Mouse (Mus musculus) mesoderm, embryonic 11.5 days (tissue): Measurements from ENCODE around the gene Hist1h2ag.

Experiments used
- DNase-seq: peaks from one replicate; pipeline ENCODE4 v3.0.0-alpha.2; 2012; ENCODE audit warnings: low read depth, low spot score

Hist1h2ag gene

DNA sequence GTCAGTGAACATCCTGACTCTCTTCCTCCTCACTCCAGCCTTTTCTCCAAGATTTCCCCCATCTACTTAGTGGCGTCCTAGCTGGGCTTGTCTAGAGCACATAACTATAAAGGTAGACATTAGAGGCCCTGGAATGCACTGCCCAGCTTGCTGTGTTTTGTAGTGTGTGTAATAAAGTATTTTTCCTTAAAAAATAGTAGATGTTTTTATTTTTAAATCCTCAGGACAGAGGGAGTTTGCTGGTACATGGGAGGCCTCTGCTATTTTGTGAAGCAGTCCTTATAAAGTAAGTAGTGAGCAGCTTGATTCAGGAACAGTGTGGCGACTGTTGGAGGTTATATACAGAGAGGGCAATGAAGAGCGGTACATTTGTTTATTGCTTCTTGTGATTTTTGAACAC lies 34.0 kb downstream of the Hist1h2ag start:
- no peak for DNase-seq

DNA sequence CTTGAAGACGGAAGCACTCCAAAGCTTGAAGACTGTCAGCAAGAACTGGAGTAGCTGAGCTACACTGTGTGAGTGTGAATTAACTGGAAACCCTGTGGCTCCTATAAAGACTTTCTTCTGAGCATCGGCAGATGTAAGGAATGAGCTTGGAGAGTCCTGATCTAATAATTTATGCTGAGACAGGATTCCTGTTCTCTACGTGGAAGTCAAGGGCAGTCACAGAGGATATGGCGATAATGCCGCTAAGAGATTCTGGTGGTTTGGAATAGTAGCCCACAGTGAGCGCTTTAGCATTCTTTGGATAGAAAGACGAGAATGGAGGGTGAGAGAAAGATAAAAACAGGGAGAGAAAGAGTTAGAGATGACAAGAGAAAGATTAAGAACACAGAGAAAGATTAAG lies 34.9 kb downstream of the Hist1h2ag start:
- no peak for DNase-seq

DNA sequence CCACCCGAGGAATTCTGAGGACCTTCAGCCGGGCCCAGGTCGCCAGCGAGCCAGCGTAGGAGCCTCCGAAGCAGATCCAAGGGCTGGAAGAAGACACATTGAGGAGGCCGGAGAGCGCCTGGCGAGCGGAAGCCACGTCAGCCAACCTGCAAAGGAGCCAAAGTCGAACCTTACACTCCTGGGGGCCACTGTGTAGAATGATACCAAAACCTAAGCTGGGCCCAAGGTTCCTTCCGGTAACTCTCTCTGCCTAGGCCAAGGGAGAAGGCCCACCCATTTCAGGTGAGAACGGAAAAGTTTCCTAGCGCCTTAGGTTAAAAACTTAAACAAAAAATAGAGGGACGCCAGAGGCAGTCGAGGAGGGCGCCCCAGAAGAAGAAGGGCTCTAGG lies 35.6 kb downstream of the Hist1h2ag start:
- no peak for DNase-seq

DNA sequence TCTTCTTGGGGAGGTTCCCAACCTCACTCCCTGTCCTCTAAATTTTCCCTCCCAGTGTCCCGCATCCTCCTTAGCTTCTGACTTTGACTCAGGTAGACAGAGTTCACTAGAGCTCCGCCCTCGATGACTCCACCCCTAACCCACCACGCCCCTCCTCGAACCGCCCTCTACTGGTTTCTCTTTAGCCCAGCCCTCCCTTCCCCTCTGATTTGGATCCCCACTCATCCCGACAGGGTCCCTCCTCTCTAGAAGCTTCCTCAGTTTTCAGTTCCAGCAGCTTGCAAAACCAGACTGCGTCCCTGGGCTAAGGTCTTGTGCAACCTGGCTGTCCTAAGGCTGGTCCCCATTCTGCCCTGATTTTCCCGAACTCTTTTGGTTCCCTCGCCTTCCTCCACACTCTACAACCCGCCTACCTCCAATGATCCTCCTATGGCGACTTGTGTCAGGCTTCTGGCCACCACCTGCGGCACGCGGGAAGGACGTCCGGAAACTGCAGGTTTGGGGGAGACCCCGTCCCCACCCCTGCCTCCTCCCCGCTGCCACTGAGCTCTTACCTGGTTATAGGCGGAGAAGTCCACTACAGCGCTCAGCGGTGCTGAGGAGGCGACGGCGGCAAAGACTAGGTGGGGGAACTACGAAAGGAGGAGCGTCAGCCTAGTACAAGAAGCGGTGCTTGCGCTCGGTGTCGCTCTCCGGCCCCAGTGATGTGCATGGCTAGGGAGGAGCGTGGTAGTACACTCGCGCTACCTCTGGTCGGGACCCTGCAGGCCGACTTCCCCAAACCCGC lies 36.2 kb downstream of the Hist1h2ag start:
- peak; percentile 61 for DNase-seq

DNA sequence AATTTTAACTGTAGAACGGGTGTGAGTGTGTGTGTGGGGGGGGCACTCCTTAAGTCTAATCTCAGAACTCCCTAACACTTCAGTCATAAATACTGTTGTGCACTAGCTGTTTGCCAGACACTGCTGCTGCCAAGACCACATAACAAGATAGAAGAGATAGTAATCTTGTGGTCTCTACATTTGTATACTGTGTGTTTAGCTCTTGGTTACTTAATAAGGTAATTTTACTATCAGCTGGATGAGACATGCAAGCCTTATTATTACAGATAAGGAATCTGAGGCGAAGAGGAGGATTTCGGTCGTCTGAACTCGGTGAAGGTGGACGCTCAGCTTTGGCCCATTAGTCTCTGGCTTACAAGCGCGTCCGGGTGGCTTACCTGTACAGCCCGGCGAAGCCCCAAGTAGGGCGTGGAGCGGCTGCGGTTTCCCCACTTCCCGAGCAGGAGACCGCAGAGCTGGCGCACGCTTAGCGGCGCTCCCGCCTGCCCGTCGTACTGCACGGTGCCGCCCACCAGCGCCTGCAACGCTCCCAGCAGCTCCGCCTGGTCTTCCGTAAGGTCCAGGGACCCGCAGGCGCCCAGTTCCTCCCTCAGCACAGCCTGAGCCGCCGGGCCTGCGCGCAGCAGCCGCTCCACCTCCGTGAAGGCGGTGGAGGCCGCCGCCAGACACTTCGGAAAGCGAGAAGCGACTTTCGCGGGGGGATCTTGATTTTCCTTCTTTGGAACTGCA lies 37.0 kb downstream of the Hist1h2ag start:
- peak; percentile 56 for DNase-seq

DNA sequence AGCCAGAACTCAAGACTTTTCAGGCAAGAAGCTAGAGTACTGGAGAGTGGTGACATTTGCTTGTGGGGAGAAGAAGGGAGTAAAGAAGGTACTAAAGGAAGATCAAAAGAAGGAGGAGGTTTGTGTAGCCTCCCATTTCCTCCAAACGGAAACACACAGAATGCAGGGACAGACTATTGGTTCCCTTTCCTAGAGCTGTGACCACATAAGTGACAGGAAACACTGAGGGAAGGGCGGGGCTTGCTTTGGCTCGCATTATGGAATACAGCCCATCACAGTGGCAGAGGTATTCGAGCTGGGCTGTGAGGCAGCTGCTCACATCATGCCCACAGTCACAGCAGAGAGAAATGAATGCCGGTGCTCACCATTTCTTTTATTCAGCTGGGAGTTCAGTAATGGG lies 40.9 kb downstream of the Hist1h2ag start:
- no peak for DNase-seq

DNA sequence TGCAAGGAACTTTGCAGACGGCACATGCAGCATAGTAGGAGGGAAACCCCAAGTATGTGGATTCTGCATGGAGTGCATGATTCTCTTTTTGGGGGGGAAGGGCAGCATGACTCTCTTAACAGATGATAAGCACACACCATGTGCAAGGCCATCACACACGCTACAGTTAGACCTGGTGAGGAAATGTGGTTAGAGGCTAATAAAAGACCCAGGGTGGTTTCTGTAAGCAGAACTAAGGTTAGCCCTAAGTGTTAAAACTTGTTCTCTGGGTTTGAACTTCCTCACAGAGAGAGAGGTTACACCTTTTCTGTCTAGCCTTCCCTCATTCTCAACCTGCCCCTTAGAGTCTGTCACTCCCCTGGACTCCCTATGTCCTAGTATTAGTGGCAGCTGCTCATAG lies 41.4 kb downstream of the Hist1h2ag start:
- DNase-seq = no peak

DNA sequence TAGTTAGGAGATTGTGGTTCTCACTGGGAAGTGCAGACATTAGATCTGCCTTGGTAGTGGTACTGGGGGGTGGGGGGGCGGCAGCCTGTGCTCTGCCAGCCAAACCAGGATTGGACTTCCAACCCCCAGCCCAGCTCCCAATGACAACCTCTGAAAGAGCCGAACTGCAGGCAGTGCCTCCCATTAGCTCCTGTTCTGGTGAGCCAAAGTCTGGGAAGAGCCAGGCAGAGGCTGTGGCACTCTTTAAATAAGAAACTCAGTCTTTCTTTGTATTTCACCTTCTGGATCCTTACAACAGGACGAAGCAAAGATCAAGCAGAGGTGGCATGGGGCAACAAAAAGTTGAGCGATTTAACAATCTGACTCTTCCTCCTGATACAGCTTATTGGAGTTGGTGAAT lies 43.6 kb downstream of the Hist1h2ag start:
- DNase-seq = no peak

DNA sequence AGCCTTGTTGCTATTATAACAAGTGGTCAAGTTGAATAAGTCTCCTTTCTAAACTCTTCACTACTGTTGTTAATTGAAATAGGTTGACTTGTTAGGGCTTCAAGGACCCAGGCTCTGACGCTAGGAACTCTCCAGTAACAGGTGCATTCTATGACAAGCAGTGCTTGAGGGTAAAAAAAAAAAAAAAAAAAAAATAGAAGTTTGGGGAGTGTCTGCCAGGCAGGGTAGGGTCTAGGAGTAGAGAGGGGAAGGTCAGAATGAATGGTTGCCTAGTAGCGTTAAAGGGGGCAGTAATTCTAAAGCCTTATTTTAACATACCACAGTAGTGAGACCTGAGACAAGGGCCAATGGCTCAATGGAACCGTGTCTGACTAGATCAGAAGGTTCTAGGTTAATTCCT lies 44.3 kb downstream of the Hist1h2ag start:
- no peak for DNase-seq

DNA sequence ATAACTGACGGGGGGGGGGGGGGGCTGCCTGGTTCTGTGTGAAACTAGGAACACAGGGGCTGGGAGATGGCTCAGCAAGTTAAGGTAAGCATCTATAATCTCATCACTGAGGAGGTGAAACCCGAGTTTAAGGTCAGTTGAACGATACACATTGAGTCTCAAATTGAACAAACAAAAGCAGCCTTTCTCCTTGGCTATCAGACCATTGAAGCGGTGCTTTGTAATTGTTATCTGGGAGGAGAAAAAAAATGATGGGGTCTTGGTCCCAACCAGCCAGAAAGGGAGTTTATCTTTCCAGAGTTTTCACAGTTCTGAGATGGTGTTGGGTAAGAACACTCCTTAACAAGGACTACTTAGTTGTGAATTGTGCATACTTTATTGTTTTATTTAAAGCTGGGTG lies 44.9 kb downstream of the Hist1h2ag start:
- DNase-seq = no peak

DNA sequence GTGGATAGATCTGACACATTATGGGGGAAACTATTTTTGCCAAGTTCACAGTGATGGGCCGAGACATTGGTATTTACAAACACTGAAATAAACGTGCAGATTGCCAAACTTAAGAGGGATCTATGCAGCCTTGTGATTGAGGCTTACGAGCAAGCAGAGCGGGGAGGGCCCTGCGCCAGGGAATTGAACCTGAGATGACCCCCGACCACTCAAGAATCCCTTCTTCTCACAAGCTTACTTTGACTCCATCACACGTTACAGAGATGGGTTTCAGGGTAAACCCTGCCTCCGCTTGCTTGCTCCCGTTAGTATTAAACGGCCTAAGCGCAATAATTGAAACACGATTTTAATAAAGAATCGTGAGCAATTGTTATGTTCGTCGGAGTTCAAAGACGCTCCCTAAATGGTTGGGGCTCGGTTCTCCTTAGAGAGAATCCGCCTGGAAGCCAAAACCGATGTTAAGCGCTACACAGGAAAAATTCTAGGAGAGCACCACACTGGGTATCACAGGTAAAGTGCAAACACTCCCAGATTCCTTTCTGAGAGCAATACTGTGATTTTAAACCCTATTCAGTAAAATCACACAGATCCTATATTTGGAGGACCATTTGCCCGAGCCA lies 45.4 kb downstream of the Hist1h2ag start:
- no peak for DNase-seq

DNA sequence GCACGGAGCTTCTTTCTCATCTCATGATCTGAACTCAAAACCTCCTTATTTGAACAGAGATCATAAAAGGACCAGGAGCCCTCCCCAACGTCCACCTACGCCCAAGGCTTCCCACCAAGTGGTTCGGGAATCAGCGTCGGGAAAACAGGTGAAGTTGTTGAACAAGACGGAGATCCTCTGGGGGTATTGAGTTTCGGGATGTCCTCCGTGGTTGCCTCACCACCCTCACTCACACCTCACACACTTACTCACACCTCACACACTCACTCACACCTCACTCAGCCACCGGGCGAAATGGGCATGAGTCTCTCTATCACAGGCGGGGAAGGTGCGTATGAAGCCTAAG lies 45.9 kb downstream of the Hist1h2ag start:
- no peak for DNase-seq

DNA sequence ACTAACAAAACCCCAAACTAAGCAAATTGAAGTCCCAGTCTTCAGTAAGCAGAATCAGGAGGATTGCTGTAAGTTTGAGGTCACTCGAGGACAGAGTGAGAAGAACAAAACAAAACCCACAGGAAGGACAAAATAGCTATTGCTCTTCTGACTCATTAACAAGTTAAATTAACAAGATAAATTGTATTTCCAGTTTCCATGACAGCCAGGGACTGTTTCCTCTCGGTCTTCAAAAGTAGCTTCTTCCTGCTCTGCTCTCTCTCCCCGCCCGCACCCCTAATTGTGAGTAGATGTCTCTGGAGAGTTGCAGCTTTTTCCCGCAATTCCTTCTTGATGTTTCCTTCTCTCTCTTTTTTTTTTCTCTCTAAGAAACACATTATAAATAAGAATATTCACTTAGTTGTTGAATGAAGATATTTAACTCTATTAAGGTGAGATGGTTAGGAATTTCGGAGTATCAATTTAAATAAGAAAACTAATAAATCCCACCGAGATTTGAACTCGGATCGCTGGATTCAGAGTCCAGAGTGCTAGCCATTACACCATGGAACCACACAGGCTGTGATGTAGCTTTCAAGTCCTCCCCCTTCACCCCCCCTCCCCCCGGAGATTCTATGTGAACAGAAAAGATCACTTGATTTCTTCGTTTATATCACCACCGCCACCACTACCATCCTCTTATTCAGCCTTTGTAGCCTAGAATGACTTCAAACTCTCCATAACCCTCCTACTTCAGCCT lies 46.5 kb downstream of the Hist1h2ag start:
- peak; percentile 72 for DNase-seq

DNA sequence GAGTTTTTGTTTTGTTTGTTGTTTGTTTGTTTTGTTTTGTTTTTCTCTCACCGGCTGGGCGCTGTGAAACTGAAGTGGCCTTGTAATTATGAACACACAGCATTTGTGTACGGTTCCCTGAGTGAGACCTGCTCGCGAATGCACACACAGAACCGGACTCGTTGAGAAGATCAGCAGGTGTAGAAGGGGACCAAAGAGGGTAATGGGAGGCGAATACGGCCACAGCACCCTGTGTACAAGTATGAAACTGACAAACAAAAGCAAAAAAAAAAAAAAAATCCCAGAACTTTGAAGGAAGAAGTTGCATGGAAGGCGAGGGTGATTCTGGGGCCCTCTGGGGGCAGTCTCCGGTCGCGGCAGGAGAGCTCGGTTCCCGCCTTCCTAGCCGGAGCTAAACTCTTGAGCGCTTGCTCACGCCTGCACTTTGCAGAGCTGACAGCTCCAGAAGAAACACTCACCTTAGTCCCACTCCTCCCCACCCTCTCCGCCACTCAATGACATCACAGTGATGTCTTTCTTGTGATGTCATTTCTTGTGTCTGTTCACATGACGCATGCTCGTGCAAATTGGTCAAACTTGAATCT lies 47.3 kb downstream of the Hist1h2ag start:
- DNase-seq = peak; percentile 62

DNA sequence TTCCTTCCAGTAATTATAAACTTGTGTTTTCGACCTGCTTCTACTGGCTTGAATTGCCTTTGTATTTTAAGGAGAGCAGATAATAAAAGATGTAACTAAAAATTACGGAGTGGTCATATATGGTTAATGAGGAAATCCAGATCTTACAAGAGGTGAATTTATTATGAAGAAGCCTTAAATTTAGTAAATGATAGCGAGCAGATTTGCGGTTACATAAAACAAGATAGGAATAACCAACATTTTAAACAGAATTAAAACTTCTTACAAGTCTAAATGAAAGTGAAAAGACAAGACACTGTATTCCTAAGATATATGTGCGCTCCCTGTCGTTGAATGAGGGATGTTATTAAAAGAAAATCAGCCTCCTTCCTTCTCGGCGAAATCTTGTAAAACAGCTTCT lies 47.8 kb downstream of the Hist1h2ag start:
- DNase-seq = no peak

DNA sequence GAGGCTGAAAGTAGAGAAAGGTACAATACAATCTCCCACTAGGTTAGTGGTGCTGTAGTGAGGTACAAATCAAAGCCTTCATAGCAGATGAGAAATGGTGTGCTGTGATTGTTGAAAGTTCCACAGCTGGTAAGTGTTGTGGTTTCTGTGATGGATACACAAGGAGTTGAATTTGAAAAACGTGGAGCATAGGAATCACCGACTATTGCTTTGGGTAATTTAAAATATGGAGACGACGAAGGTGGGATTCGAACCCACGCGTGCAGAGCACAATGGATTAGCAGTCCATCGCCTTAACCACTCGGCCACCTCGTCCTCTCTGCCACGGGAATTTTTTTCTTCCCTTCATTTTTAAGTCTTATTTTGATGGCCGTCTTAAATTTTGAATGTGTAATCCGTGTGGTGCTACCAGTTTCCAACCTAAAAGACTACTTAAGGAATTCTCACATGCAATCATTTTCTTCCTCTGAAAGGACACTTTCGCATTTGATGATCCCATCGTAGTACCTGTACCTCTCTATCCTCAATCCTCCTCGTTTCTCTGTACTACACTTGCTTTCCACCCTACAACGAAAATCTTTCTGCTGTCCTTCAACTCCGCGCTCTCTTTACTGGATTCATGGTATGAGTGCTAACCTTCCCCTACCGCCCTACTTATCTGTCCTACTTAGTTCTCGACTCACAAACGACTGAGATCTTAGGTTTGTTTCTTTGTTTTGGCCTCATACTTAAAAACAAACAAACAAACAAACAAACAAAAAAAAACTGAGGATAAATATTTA lies 48.6 kb downstream of the Hist1h2ag start:
- DNase-seq = peak; percentile 78

DNA sequence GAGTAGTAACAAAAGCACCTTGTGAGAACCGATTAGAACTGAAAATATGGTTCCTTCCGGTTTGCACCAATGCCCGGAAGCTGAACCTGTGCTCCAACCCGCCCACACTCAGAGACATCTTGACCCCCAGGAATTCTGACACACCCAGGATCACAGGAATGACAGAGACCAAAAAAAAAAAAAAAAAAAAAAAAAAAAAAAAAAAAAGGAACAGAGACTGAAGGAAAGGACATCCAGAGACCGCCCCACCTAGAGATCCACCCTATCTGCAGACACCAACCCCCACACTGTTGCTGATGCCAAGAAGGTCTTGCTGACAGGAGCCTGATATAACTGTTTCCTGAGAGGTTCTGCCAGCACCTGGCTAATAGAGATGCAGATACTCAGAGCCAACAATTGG lies 50.2 kb downstream of the Hist1h2ag start:
- DNase-seq = no peak
